8 mouse cellular contexts compared by ENCODE assay signal in the genomic region with DNA sequence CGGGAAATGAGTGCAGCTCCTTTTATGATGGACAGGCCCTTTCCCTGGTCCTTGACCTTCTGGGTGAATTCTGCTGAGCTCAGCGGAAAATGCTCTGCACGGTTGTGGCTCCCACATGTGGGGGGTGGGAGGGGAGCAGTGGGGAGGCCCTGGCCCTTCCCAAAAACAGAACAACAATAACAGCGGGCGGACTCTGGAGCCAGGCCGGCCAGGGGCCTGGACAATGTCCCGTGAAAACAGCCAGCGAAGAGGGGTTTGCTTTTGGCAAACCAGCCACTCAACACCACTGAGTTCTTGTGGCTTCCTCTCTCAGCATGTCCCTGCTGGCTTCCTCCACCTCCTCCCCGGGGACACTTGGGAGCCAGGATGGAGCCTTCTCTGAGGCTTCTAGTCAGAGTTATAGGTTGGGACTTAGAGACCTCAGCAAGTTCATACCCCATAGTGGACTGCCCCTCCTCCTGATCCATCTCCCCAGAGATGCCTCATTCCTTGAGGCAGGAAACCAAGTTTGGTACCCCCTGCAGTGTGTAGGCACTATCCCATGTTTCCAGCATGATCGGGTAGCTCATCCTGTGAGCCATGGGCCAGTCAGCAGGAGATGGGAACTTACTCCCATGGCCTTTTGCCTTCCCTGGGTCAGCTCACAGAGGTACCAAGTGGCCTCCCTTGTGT. TPM values are rescaled to one million over a fixed set of nuclear protein-coding genes. Genes with fewer than 3 reads are reported as not detected.
DNase-seq lines count a peak whose midpoint lies in the region; ATAC-seq lines count a peak whose summit lies in the region.

No protein-coding gene starts in this region.

- WGBS in heart, embryonic 12.5 days, result 23% methylated on average over 10 of the region's 10 CpGs
- 51% methylated on average over 10 of the region's 10 CpGs for WGBS in limb, embryonic 11.5 days
- WGBS in midbrain, embryonic 14.5 days, result 47% methylated on average over 10 of the region's 10 CpGs

- peaks cover 50% of the 10 kb centered on the region for H3K4me1 ChIP-seq in heart, embryonic 12.5 days (replicated peaks)
- H3K4me1 ChIP-seq in limb, embryonic 11.5 days (ENCODE audit: control insufficient read depth, insufficient read depth, low read length), result peaks cover 38% of the 10 kb centered on the region
- H3K4me1 ChIP-seq in midbrain, embryonic 14.5 days (ENCODE audit: control insufficient read depth, insufficient read depth, low read length), result peaks cover 17% of the 10 kb centered on the region; the same call in 1 of the 2 replicates

- H3K4me2 ChIP-seq in heart, embryonic 12.5 days, result peak overlapping the region; percentile 8; the same call in 1 of the 2 replicates
- H3K4me2 ChIP-seq in limb, embryonic 11.5 days (ENCODE audit: low read depth, severe bottlenecking), result no peak overlapping the region
- H3K4me2 ChIP-seq in midbrain, embryonic 14.5 days (ENCODE audit: low read length), result no peak overlapping the region

- no peak overlapping the region for H3K9ac ChIP-seq in heart, embryonic 12.5 days
- H3K9ac ChIP-seq in limb, embryonic 11.5 days (ENCODE audit: low read length), result no peak overlapping the region
- H3K9ac ChIP-seq in midbrain, embryonic 14.5 days (replicated peaks; ENCODE audit: low read length), result no peak overlapping the region

- peak overlapping the region; percentile 79 for H3K27ac ChIP-seq in heart, embryonic 12.5 days (ENCODE audit: poor library complexity, severe bottlenecking)
- H3K27ac ChIP-seq in limb, embryonic 11.5 days (replicated peaks; ENCODE audit: low read depth, low read length), result 0 out of 2 replicates have a peak overlapping the region, but pooled peaks have one; percentile 53
- no peak overlapping the region for H3K27ac ChIP-seq in midbrain, embryonic 14.5 days (replicated peaks; ENCODE audit: low read depth, low read length)

- ATAC-seq in heart, embryonic 12.5 days (ENCODE audit: insufficient number of reproducible peaks, low FRiP score), result peak; percentile 23
- ATAC-seq in limb, embryonic 11.5 days (ENCODE audit: insufficient number of reproducible peaks, low FRiP score, low TSS enrichment, low read depth), result no peak
- no peak for ATAC-seq in midbrain, embryonic 14.5 days (ENCODE audit: low FRiP score, low TSS enrichment)

- no peak overlapping the region for H3K4me3 ChIP-seq in heart, embryonic 12.5 days
- H3K4me3 ChIP-seq in limb, embryonic 11.5 days (ENCODE audit: low read depth, low read length), result no peak overlapping the region
- no peak overlapping the region for H3K4me3 ChIP-seq in midbrain, embryonic 14.5 days (replicated peaks; ENCODE audit: low read depth, low read length)

- H3K9me3 ChIP-seq in heart, embryonic 12.5 days (replicated peaks), result no peaks in the 10 kb centered on the region
- no peaks in the 10 kb centered on the region for H3K9me3 ChIP-seq in limb, embryonic 11.5 days (ENCODE audit: control insufficient read depth, low read length)
- no peaks in the 10 kb centered on the region for H3K9me3 ChIP-seq in midbrain, embryonic 14.5 days (ENCODE audit: control insufficient read depth, low read length)

- no peaks in the 10 kb centered on the region for H3K36me3 ChIP-seq in heart, embryonic 12.5 days
- H3K36me3 ChIP-seq in limb, embryonic 11.5 days (ENCODE audit: control insufficient read depth, insufficient read depth, low read length), result no peaks in the 10 kb centered on the region
- H3K36me3 ChIP-seq in midbrain, embryonic 14.5 days (ENCODE audit: control insufficient read depth, insufficient read depth, low read length), result no peaks in the 10 kb centered on the region

- peak; percentile 26 to 53 for DNase-seq in spleen, postnatal 36 days (ENCODE audit: low spot score in 2 of 2)
- DNase-seq in spleen, adult 12 weeks (ENCODE audit: low spot score), result no peak
- DNase-seq in limb, embryonic 11.5 days (ENCODE audit: low spot score), result no peak
- DNase-seq in thymus, adult 18-20 months, result no peak
- no peak for DNase-seq in layer of hippocampus, adult 9-10 months (ENCODE audit: low spot score)
- no peak for DNase-seq in layer of hippocampus, adult 11-12 months (ENCODE audit: low spot score)
- DNase-seq in midbrain, embryonic 14.5 days, result no peak

- peaks cover 28% of the 10 kb centered on the region; the same call in 1 of the 2 replicates for H3K27me3 ChIP-seq in heart, embryonic 12.5 days (replicated peaks)
- H3K27me3 ChIP-seq in limb, embryonic 11.5 days (ENCODE audit: control insufficient read depth, insufficient read depth, low read length), result no peaks in the 10 kb centered on the region
- no peaks in the 10 kb centered on the region for H3K27me3 ChIP-seq in midbrain, embryonic 14.5 days (ENCODE audit: control insufficient read depth, insufficient read depth, low read length)

RNA-seq across cellular contexts. Expression of gene Sned1, which starts 24.0 kb away (rescaled TPM):
- polyA plus RNA-seq in heart, embryonic 12.5 days (2016; fragmentation: Nextera tagmentation; extraction: Ambion mirVana), result 7.2 and 8.1 TPM in 2 replicates
- polyA plus RNA-seq in limb, embryonic 11.5 days (2014; fragmentation: Nextera tagmentation; extraction: Ambion mirVana), result 15.0 and 17.5 TPM in 2 replicates
- 3.0 and 7.2 TPM in 2 replicates for polyA plus RNA-seq in midbrain, embryonic 14.5 days (2014; fragmentation: Nextera tagmentation; extraction: Ambion mirVana)

RNA-seq across cellular contexts. Expression of gene Crocc2, which starts 43.2 kb away (rescaled TPM):
- 0.11 and 0.17 TPM in 2 replicates for polyA plus RNA-seq in heart, embryonic 12.5 days (2016; fragmentation: Nextera tagmentation; extraction: Ambion mirVana)
- 0.28 and 0.32 TPM in 2 replicates for polyA plus RNA-seq in limb, embryonic 11.5 days (2014; fragmentation: Nextera tagmentation; extraction: Ambion mirVana)
- polyA plus RNA-seq in midbrain, embryonic 14.5 days (2014; fragmentation: Nextera tagmentation; extraction: Ambion mirVana), result 0.05 and 0.09 TPM in 2 replicates

RNA-seq across cellular contexts. Expression of gene 2310007B03Rik, which starts 50.9 kb away (rescaled TPM):
- polyA plus RNA-seq in heart, embryonic 12.5 days (2016; fragmentation: Nextera tagmentation; extraction: Ambion mirVana), result not detected in 2 replicates
- polyA plus RNA-seq in limb, embryonic 11.5 days (2014; fragmentation: Nextera tagmentation; extraction: Ambion mirVana), result 0.16 and 0.25 TPM in 2 replicates
- polyA plus RNA-seq in midbrain, embryonic 14.5 days (2014; fragmentation: Nextera tagmentation; extraction: Ambion mirVana), result not detected in 2 replicates

Comparison
In these comparisons a context has a peak if more than half of its experiments do, and no peak if none do; other contexts are left out.
1. DNase-seq: peak in spleen, postnatal 36 days (2 of 2); none in spleen, adult 12 weeks (single experiment), limb, embryonic 11.5 days (single experiment), thymus, adult 18-20 months (0 of 2), layer of hippocampus, adult 9-10 months (single experiment), layer of hippocampus, adult 11-12 months (single experiment) and midbrain, embryonic 14.5 days (single experiment).